Mouse (Mus musculus): ENCODE data around the gene Gm48552.
A peak's percentile ranks its signal among the peaks of the same experiment; 100 is the strongest.

Gene Gm48552

GRCm38 (mm10) chr10:81388505-81389055, at the start of gene Gm48552:
TSS of gene Gm48552 (plus strand) at chr10:81389005.
- DNase-seq (ENCODE audit: low read depth, low spot score): no peak

- peak; percentile 96 for DNase-seq (ENCODE audit: low read depth, low spot score)
Measured at GRCm38 (mm10) chr10:81340551-81341332, 48.1 kb upstream of the Gm48552 start.

- DNase-seq (ENCODE audit: low read depth, low spot score): peak; percentile 70
Measured at GRCm38 (mm10) chr10:81341333-81341949, 47.4 kb upstream of the Gm48552 start.

GRCm38 (mm10) chr10:81342686-81343505, 45.9 kb upstream of the Gm48552 start, which contains the start of gene Gipc3:
TSS of gene Gipc3 (minus strand) at chr10:81343266.
- no peak for DNase-seq (ENCODE audit: low read depth, low spot score)

GRCm38 (mm10) chr10:81344421-81345161, 44.2 kb upstream of the Gm48552 start:
- DNase-seq (ENCODE audit: low read depth, low spot score): no peak

- DNase-seq (ENCODE audit: low read depth, low spot score): no peak
Measured at GRCm38 (mm10) chr10:81345162-81345534, 43.7 kb upstream of the Gm48552 start.

- DNase-seq (ENCODE audit: low read depth, low spot score): peak; percentile 89
Measured at GRCm38 (mm10) chr10:81346453-81347067, 42.2 kb upstream of the Gm48552 start.

GRCm38 (mm10) chr10:81349146-81349545, 39.7 kb upstream of the Gm48552 start:
- peak; percentile 97 for DNase-seq (ENCODE audit: low read depth, low spot score)

GRCm38 (mm10) chr10:81349961-81350350, 38.8 kb upstream of the Gm48552 start:
- DNase-seq (ENCODE audit: low read depth, low spot score): no peak

- DNase-seq (ENCODE audit: low read depth, low spot score): peak; percentile 99
Measured at GRCm38 (mm10) chr10:81350351-81351063, 38.3 kb upstream of the Gm48552 start, which contains the start of gene Hmg20b. TSS of gene Hmg20b (minus strand) at chr10:81350480.

GRCm38 (mm10) chr10:81351678-81352291, 37.0 kb upstream of the Gm48552 start:
- peak; percentile 91 for DNase-seq (ENCODE audit: low read depth, low spot score)

GRCm38 (mm10) chr10:81354738-81355477, 33.9 kb upstream of the Gm48552 start:
- DNase-seq (ENCODE audit: low read depth, low spot score): peak; percentile 85

GRCm38 (mm10) chr10:81355533-81355932, 33.3 kb upstream of the Gm48552 start:
- DNase-seq (ENCODE audit: low read depth, low spot score): no peak

- DNase-seq (ENCODE audit: low read depth, low spot score): no peak
Measured at GRCm38 (mm10) chr10:81356352-81356990, 32.3 kb upstream of the Gm48552 start.

GRCm38 (mm10) chr10:81356991-81357844, 31.6 kb upstream of the Gm48552 start, which contains the start of gene Mfsd12:
TSS of gene Mfsd12 (plus strand) at chr10:81357491.
- peak; percentile 85 for DNase-seq (ENCODE audit: low read depth, low spot score)

- peak; percentile 71 for DNase-seq (ENCODE audit: low read depth, low spot score)
Measured at GRCm38 (mm10) chr10:81358209-81358608, 30.6 kb upstream of the Gm48552 start.

- DNase-seq (ENCODE audit: low read depth, low spot score): no peak
Measured at GRCm38 (mm10) chr10:81358841-81359240, 30.0 kb upstream of the Gm48552 start.
